Mouse (Mus musculus): ENCODE measurements around the gene Nme9. TPM values are rescaled to one million over a fixed set of nuclear protein-coding genes. Genes with fewer than 3 reads are reported as not detected.

Nme9 gene
- total RNA-seq (2021), result not detected
- long read RNA-seq, experiment 1, result 0 reads
- long read RNA-seq, experiment 2, result 0 reads

- DNase-seq, result no peak
- intact Hi-C loops (cut with DNase I; ENCODE audit: low total_unique reads), result no loop called here
Observed at GRCm38 (mm10) chr9:99451161-99451560, at the start of gene Nme9. Nme9 (plus strand) TSS chr9:99451475.

GRCm38 (mm10) chr9:99409280-99409679 is 42.0 kb upstream of the Nme9 start:
- no peak for DNase-seq
- intact Hi-C loops (cut with DNase I; ENCODE audit: low total_unique reads), result no loop called here

GRCm38 (mm10) chr9:99411093-99411492 is 40.2 kb upstream of the Nme9 start:
- intact Hi-C loops (cut with DNase I; ENCODE audit: low total_unique reads), result no loop called here
- no peak for DNase-seq

GRCm38 (mm10) chr9:99411785-99412184 is 39.5 kb upstream of the Nme9 start:
- no peak for DNase-seq
- intact Hi-C loops (cut with DNase I; ENCODE audit: low total_unique reads), result no loop called here

- no peak for DNase-seq
- intact Hi-C loops (cut with DNase I; ENCODE audit: low total_unique reads), result no loop called here
Observed at GRCm38 (mm10) chr9:99416809-99417208, 34.5 kb upstream of the Nme9 start.

- no peak for DNase-seq
Observed at GRCm38 (mm10) chr9:99417288-99417846, 33.9 kb upstream of the Nme9 start.

GRCm38 (mm10) chr9:99418377-99418776 is 32.9 kb upstream of the Nme9 start:
- intact Hi-C loops (cut with DNase I; ENCODE audit: low total_unique reads), result no loop called here
- DNase-seq, result no peak

More at GRCm38 (mm10) chr9:99417288-99417846, 33.9 kb upstream of the Nme9 start:
- intact Hi-C loops (cut with DNase I; ENCODE audit: low total_unique reads), result no loop called here

GRCm38 (mm10) chr9:99419951-99420701 is 31.1 kb upstream of the Nme9 start:
- no peak for DNase-seq
- intact Hi-C loops (cut with DNase I; ENCODE audit: low total_unique reads), result no loop called here

- no peak for DNase-seq
- intact Hi-C loops (cut with DNase I; ENCODE audit: low total_unique reads), result no loop called here
Observed at GRCm38 (mm10) chr9:99421914-99422313, 29.4 kb upstream of the Nme9 start.

GRCm38 (mm10) chr9:99423692-99424573 is 27.3 kb upstream of the Nme9 start:
- DNase-seq, result no peak
- intact Hi-C loops (cut with DNase I; ENCODE audit: low total_unique reads), result no loop called here

GRCm38 (mm10) chr9:99424574-99424863 is 26.8 kb upstream of the Nme9 start:
- no peak for DNase-seq
- intact Hi-C loops (cut with DNase I; ENCODE audit: low total_unique reads), result no loop called here

- DNase-seq, result no peak
- intact Hi-C loops (cut with DNase I; ENCODE audit: low total_unique reads), result no loop called here
Observed at GRCm38 (mm10) chr9:99425262-99425661, 26.0 kb upstream of the Nme9 start.

- intact Hi-C loops (cut with DNase I; ENCODE audit: low total_unique reads), result no loop called here
- DNase-seq, result no peak
Observed at GRCm38 (mm10) chr9:99428601-99429331, 22.5 kb upstream of the Nme9 start.

- no peak for DNase-seq
- intact Hi-C loops (cut with DNase I; ENCODE audit: low total_unique reads), result no loop called here
Observed at GRCm38 (mm10) chr9:99429845-99430244, 21.4 kb upstream of the Nme9 start.

- no peak for DNase-seq
- intact Hi-C loops (cut with DNase I; ENCODE audit: low total_unique reads), result no loop called here
Observed at GRCm38 (mm10) chr9:99430806-99431205, 20.5 kb upstream of the Nme9 start.

GRCm38 (mm10) chr9:99431346-99431745 is 19.9 kb upstream of the Nme9 start:
- DNase-seq, result no peak
- intact Hi-C loops (cut with DNase I; ENCODE audit: low total_unique reads), result no loop called here

GRCm38 (mm10) chr9:99431963-99432362 is 19.3 kb upstream of the Nme9 start:
- DNase-seq, result no peak
- intact Hi-C loops (cut with DNase I; ENCODE audit: low total_unique reads), result no loop called here

- no peak for DNase-seq
- intact Hi-C loops (cut with DNase I; ENCODE audit: low total_unique reads), result no loop called here
Observed at GRCm38 (mm10) chr9:99432478-99432877, 18.8 kb upstream of the Nme9 start.

GRCm38 (mm10) chr9:99434892-99435618 is 16.2 kb upstream of the Nme9 start:
- DNase-seq, result no peak
- intact Hi-C loops (cut with DNase I; ENCODE audit: low total_unique reads), result no loop called here

All from gastrocnemius, postnatal 14 days (tissue).